Mouse (Mus musculus): ENCODE measurements around the gene Zfp617. TPM values are rescaled to one million over a fixed set of nuclear protein-coding genes. Genes with fewer than 3 reads are reported as not detected.
A peak's percentile ranks its signal among the peaks of the same experiment; 100 is the strongest.
"Not testable (repeated sequence)": the region's sequence is repeated elsewhere in the genome, so short reads cannot be mapped to it uniquely, and the experiment has no call there.

Zfp617 gene
- total RNA-seq, 2 experiments from 2014 or later = 17.9 to 18.4 TPM

DNA sequence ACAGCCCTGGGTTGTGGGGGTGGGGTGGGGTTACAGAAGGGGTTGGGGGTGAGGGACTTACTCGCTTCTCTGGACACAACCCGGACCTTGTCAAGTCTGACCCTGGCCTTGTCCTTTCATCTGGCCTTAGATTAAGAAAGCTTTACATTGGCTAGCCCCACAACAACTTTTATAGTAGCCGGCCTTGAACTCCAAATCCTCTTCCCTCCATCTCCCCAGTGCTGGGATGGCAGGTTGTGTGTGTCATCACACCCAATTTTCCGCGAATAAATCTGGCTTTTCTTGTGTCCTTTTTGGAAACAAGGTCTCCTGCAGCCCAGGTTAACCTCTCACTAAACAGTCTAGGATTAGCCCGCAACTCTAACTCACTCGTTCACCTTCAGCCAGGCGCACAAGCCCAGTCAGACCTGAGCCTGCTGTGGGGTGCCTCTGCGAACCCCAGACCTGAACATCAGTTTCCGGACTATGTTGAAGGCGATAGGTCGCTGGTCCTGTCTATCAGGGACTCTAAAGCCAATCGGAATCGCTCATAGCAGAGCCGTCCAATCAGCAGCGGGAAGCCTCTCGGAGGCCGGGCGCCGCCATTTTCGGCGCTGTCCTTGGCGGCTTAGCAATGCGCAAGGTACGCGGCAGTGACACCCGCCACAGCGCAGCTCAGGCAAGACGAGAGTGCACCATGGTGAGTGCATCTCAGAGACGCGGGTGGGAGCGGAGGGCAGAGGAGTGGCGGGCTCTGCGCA is 42.2 kb downstream of the Zfp617 start, which contains the start of gene Zfp961:
Zfp961 (plus strand) TSS at position 557 of the 740 bp plus-strand sequence.
- peak; percentile 96 for DNase-seq
- intact Hi-C loops (cut with DNase I; ENCODE audit: low total_unique reads) = loop anchor here (5.0 kb wide), 1 partner anchor 33 kb away; no protein-coding TSS in a partner anchor

- intact Hi-C loops (cut with DNase I; ENCODE audit: low total_unique reads) = loop anchor here (5.0 kb wide), 1 partner anchor 34 kb away; no protein-coding TSS in a partner anchor
- DNase-seq = no peak
Measured at GRCm38 (mm10) chr8:71951436-71952161, 43.2 kb downstream of the Zfp617 start.

GRCm38 (mm10) chr8:71952489-71952888 is 44.1 kb downstream of the Zfp617 start:
- DNase-seq = no peak
- intact Hi-C loops (cut with DNase I; ENCODE audit: low total_unique reads) = loop anchor here (5.0 kb wide), 1 partner anchor 35 kb away; no protein-coding TSS in a partner anchor

DNA sequence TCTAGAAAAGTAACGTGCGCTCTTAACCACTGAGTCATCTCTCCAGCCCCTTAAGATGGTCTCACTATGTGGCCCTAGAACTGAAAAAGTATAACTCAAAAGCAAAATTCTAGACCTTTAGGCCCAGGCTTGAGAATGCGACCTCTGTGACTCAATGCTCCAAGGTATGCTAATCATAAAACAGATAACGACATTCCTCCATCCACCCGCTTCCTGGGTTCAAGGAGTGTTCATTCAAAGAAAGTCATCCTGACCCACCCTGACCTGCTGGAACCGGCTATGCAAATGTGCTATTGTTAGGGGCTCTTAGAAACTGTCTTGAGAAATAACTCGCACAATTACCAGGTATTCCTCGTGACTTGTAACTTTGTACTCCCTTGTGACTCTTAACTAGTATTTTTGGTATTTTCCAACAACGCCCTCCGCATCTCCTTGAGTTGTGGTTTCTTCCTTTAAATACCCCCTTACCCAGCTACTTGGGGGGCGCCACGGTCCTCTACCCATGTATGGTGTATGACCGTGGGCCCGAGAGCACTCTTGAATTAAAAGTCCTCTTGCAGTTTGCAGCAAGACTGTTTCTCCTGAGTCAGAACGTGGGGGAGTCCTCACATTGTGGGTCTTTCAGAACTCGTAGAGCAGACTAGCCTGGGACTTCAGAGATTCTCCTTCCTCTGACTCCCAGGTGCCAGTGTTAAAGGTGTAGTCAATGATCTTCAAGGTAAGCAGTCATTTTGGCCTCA is 44.7 kb downstream of the Zfp617 start:
- intact Hi-C loops (cut with DNase I; ENCODE audit: low total_unique reads) = loop anchor here (5.0 kb wide), 1 partner anchor 36 kb away; no protein-coding TSS in a partner anchor
- DNase-seq = not testable (repeated sequence)

- DNase-seq = no peak
- intact Hi-C loops (cut with DNase I; ENCODE audit: low total_unique reads) = loop anchor here (5.0 kb wide), 1 partner anchor 37 kb away; no protein-coding TSS in a partner anchor
Measured at GRCm38 (mm10) chr8:71954666-71955065, 46.2 kb downstream of the Zfp617 start.

GRCm38 (mm10) chr8:71960483-71960882 is 52.0 kb downstream of the Zfp617 start:
- intact Hi-C loops (cut with DNase I; ENCODE audit: low total_unique reads) = no loop called here
- DNase-seq = no peak

DNA sequence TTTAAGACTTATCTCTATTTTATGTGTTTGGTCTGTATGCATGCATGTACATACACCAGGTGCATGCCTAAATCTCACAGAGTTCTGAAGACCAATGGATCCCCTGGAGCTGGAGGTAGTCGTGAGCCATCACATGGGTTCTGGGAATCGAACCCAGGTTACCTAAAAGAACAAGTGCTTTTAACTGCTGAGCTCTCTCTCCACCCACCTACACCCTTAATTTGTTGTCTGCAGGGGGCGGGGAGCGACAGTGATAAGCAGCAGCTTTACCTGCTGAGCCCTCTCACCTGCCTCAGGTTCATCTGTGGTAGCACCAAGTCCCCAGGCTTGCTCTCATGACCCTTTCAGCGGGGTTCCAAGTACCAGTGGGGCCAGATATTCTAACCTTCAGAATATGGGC is 53.4 kb downstream of the Zfp617 start:
- intact Hi-C loops (cut with DNase I; ENCODE audit: low total_unique reads) = no loop called here
- DNase-seq = no peak

- intact Hi-C loops (cut with DNase I; ENCODE audit: low total_unique reads) = no loop called here
- DNase-seq = no peak
Measured at GRCm38 (mm10) chr8:71964051-71964450, 55.6 kb downstream of the Zfp617 start.

- intact Hi-C loops (cut with DNase I; ENCODE audit: low total_unique reads) = no loop called here
- DNase-seq = no peak
Measured at GRCm38 (mm10) chr8:71965166-71965565, 56.7 kb downstream of the Zfp617 start.

DNA sequence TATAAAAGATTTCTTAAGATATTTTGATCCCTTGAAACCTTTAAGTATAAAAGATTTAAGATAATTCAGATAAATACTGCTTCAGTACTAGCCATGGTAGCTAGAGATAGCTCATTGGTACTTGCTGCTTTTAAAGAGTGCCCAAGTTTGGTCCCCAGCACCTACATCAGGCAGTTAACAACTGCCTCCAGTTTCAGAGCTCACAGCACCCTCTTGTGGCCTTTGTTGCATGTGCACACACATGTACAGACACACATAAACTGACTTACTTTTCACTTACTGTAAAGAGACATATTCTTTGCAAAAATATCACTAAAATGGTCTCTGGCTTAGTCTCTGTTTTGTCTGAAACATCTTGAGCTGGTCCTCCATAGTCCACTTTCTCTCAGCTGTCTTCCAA is 58.0 kb downstream of the Zfp617 start:
- intact Hi-C loops (cut with DNase I; ENCODE audit: low total_unique reads) = loop anchor here (2.0 kb wide), 1 partner anchor 258 kb away; no protein-coding TSS in a partner anchor
- DNase-seq = no peak

DNA sequence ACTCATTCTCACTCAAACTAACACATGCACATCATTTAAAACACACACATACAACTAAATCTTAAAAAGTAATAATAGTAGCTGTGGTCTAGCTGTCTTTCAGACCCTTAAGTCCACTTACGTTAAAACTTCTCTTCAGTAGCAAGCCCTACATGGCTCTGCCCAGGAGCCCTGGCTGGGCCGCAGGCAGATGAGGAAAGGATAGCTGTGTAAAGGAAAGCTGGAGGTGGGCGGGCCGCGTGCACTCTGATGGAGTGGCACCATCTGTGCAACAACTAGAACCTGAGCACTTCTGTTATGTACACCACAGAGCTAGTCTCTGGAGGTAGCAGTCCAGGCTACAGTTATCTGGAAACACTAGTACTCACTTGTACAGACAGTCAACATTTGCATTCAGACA is 58.8 kb downstream of the Zfp617 start:
- intact Hi-C loops (cut with DNase I; ENCODE audit: low total_unique reads) = loop anchor here (2.0 kb wide), 1 partner anchor 258 kb away; no protein-coding TSS in a partner anchor
- no peak for DNase-seq

GRCm38 (mm10) chr8:71968100-71968499 is 59.7 kb downstream of the Zfp617 start:
- DNase-seq = no peak
- intact Hi-C loops (cut with DNase I; ENCODE audit: low total_unique reads) = no loop called here

DNA sequence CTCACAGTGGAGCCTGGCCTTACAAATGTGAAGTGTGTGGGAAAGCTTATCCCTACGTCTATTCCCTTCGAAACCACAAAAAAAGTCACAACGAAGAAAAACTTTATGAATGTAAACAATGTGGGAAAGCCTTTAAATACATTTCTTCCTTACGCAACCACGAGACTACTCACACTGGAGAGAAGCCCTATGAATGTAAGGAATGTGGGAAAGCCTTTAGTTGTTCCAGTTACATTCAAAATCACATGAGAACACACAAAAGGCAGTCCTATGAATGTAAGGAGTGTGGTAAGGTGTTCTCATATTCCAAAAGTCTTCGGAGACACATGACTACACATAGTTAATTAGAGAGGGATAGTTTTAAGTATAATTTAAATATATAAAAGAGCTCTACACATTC is 60.2 kb downstream of the Zfp617 start:
- DNase-seq = no peak
- intact Hi-C loops (cut with DNase I; ENCODE audit: low total_unique reads) = no loop called here

GRCm38 (mm10) chr8:71971945-71972344 is 63.5 kb downstream of the Zfp617 start:
- intact Hi-C loops (cut with DNase I; ENCODE audit: low total_unique reads) = no loop called here
- no peak for DNase-seq

GRCm38 (mm10) chr8:71974211-71974610 is 65.8 kb downstream of the Zfp617 start:
- DNase-seq = no peak
- intact Hi-C loops (cut with DNase I; ENCODE audit: low total_unique reads) = no loop called here

DNA sequence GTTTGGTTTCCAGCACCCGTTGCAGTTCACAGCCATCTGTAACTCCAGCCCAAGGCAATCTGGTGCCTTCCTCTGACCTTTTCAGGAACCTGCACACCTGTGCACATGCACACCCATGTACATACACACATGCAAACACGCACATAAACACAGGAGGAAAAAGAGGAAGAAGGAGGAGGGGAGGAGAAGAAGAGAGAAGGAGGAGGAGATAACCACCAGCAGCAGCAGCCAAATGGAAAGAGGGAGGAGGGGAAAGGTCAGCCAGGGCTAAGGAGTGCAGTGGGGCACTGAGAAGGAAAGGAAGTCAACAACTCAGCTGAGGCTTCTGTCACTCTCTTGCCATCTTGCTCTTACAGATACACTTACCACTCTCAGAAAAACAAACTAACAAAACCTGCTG is 72.6 kb downstream of the Zfp617 start:
- no peak for DNase-seq
- intact Hi-C loops (cut with DNase I; ENCODE audit: low total_unique reads) = no loop called here

- intact Hi-C loops (cut with DNase I; ENCODE audit: low total_unique reads) = no loop called here
- DNase-seq = no peak
Measured at GRCm38 (mm10) chr8:71981456-71981855, 73.0 kb downstream of the Zfp617 start.
